Mouse (Mus musculus) kidney, adult 2 months (tissue): ENCODE data around the gene Rbfox1.

Experiments used
- CTCF ChIP-seq: fragments of 200-500 bp; conservative IDR thresholded peaks from 2 replicates; pipeline ENCODE4 v1.5.1; 2011; ENCODE audit warnings: low read depth, mild to moderate bottlenecking, control low read depth, low read length, moderate library complexity, mixed read lengths; ENCODE audit not compliant: insufficient read depth, insufficient read length
- POLR2A ChIP-seq: fragments of 200-500 bp; IDR thresholded peaks from one replicate; pipeline ENCODE4 v1.6.1; 2011; ENCODE audit warnings: low read depth, low read length, control low read depth

DNA sequence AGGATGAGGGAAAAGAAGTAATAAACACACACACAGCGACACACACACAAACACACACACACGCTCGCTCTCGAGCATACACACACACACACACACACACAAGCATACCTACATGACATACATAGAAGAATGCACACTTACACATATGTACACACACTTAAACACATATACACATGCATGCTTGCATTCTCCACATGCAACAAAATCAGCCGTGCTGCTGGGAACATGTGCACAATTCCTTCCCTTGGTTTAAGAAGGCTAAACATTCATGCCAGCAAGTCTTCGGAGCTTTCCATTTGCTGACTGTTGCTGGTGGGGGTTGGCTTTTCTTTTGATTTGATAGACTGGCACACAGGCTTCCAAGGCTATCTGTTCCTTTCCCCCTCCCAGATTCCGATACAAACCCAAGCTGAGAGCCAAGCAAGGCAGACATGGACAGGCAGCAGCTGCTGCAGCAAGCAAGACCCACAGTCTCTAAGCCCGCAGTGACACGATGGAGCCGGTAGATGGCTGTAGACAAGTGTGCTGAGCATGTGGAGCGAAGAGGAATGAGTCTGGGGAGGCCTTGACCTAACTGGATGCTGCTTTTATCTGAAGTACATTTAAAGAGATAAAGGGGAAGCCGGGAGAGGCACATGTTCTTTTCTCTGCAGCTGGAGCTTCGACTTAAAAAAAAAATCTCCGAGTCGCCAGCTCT is 954.3 kb downstream of the Rbfox1 start:
- TF ChIP-seq POLR2A (no peak), CTCF (peak; percentile 65)
